Mouse (Mus musculus) layer of hippocampus, adult 18-20 months (tissue): Measurements from ENCODE around the gene Dlg2. TPM values are rescaled to one million over a fixed set of nuclear protein-coding genes. Genes with fewer than 3 reads are reported as not detected.

Source experiments
- DNase-seq, 2 experiments: peaks; one replicate each; pipeline ENCODE4 v3.0.0; 2022; ENCODE audit warnings: low spot score in 2 of 2
- total RNA-seq, 2 experiments: library from RNA; stranded (reverse); gene quantifications; 2 replicates each; pipeline ENCODE4 v1.2.3; 2021

Gene Dlg2
- total RNA-seq, 2 experiments from 2014 or later, result 224 to 230 TPM

GRCm38 (mm10) chr7:92150768-92151167 is 1674.3 kb downstream of the Dlg2 start:
- no peak for DNase-seq

GRCm38 (mm10) chr7:92154603-92155002 is 1678.1 kb downstream of the Dlg2 start:
- DNase-seq, result no peak

- DNase-seq, result no peak
These were observed 1686.7 kb downstream of the Dlg2 start for GRCm38 (mm10) chr7:92163150-92163549.

- DNase-seq, result no peak
These were observed 1687.8 kb downstream of the Dlg2 start for GRCm38 (mm10) chr7:92164316-92164715.

- DNase-seq, result no peak
These were observed 1688.5 kb downstream of the Dlg2 start for GRCm38 (mm10) chr7:92164875-92165518.

GRCm38 (mm10) chr7:92180029-92180428 is 1703.6 kb downstream of the Dlg2 start:
- no peak for DNase-seq

GRCm38 (mm10) chr7:92180591-92181587 is 1704.4 kb downstream of the Dlg2 start:
- no peak for DNase-seq

GRCm38 (mm10) chr7:92181959-92182612 is 1705.6 kb downstream of the Dlg2 start:
- DNase-seq, result no peak

- no peak for DNase-seq
These were observed 1708.0 kb downstream of the Dlg2 start for GRCm38 (mm10) chr7:92184371-92185059.

GRCm38 (mm10) chr7:92186341-92186740 is 1709.9 kb downstream of the Dlg2 start:
- no peak for DNase-seq

- DNase-seq, result peak; percentile 19 to 73
These were observed 1712.7 kb downstream of the Dlg2 start for GRCm38 (mm10) chr7:92189149-92189548.

GRCm38 (mm10) chr7:92196004-92196403 is 1719.5 kb downstream of the Dlg2 start:
- DNase-seq, result peak in 1 of 2 experiments; percentile 43

- DNase-seq, result no peak
These were observed 1721.1 kb downstream of the Dlg2 start for GRCm38 (mm10) chr7:92197621-92198020.

- no peak for DNase-seq
These were observed 1722.7 kb downstream of the Dlg2 start for GRCm38 (mm10) chr7:92199131-92199530.

GRCm38 (mm10) chr7:92210701-92211100 is 1734.2 kb downstream of the Dlg2 start:
- no peak for DNase-seq

- no peak for DNase-seq
These were observed 1737.3 kb downstream of the Dlg2 start for GRCm38 (mm10) chr7:92213751-92214150.

GRCm38 (mm10) chr7:92218171-92218570 is 1741.7 kb downstream of the Dlg2 start:
- DNase-seq, result no peak

GRCm38 (mm10) chr7:92220619-92221018 is 1744.1 kb downstream of the Dlg2 start:
- no peak for DNase-seq

GRCm38 (mm10) chr7:92234476-92235202 is 1758.2 kb downstream of the Dlg2 start:
- peak in 1 of 2 experiments; percentile 35 for DNase-seq

GRCm38 (mm10) chr7:92235541-92236031 is 1759.1 kb downstream of the Dlg2 start:
- DNase-seq, result peak in 1 of 2 experiments; percentile 32
